Mouse (Mus musculus) kidney, embryonic 16.5 days (tissue): ENCODE data around the gene Mtfr1l. TPM values are rescaled to one million over a fixed set of nuclear protein-coding genes. Genes with fewer than 3 reads are reported as not detected.

ENCODE experiments used
- ATAC-seq: fragments of 200-750 bp; cut with Nextera tagmentation; 2 replicates; pipeline ENCODE4 v1.8.0; 2017; ENCODE audit warnings: moderate TSS enrichment; ENCODE audit not compliant: low FRiP score, low TSS enrichment
- H3K27ac ChIP-seq: fragments of 300-500 bp; sonication (generic); 2 replicates; pipeline ENCODE4 v1.5.1; 2014; ENCODE audit warnings: low read length
- H3K27me3 ChIP-seq: fragments of 300-500 bp; sonication (generic); 2 replicates; pipeline ENCODE4 v1.6.1; 2014; ENCODE audit warnings: low read length, control low read depth, mixed read lengths; ENCODE audit not compliant: insufficient read depth
- H3K36me3 ChIP-seq: fragments of 300-500 bp; sonication (generic); 2 replicates; pipeline ENCODE4 v1.6.1; 2014; ENCODE audit warnings: low read length, control low read depth, mixed read lengths; ENCODE audit not compliant: insufficient read depth
- H3K4me1 ChIP-seq: fragments of 300-500 bp; sonication (generic); 2 replicates; pipeline ENCODE4 v1.6.1; 2014; ENCODE audit warnings: low read length, control low read depth, mixed read lengths; ENCODE audit not compliant: insufficient read depth
- H3K4me2 ChIP-seq: fragments of 300-500 bp; sonication (generic); replicated peaks from 2 replicates; pipeline ENCODE4 v1.6.1; 2014; ENCODE audit warnings: low read depth, low read length
- H3K4me3 ChIP-seq: fragments of 300-500 bp; sonication (generic); 2 replicates; pipeline ENCODE4 v1.5.1; 2014; ENCODE audit warnings: mild to moderate bottlenecking, low read length
- H3K9ac ChIP-seq: fragments of 300-500 bp; sonication (generic); replicated peaks from 2 replicates; pipeline ENCODE4 v1.6.1; 2014; ENCODE audit warnings: low read length
- H3K9me3 ChIP-seq: fragments of 300-500 bp; sonication (generic); 2 replicates; pipeline ENCODE4 v1.6.1; 2016; ENCODE audit warnings: low read length, control low read depth
- WGBS: fragments of 180-500 bp; shearing (Covaris S2); extraction: QIAGEN DNeasy Blood & Tissue Kit; methylation state at CpG from one replicate; pipeline ENCODE4 v1.1.7; 2014; 5-methylcytosine and 5-hydroxymethylcytosine counted together
- polyA plus RNA-seq: library from polyadenylated mRNA; unstranded; fragments of >200 nt; fragmentation: Nextera tagmentation; extraction: Ambion mirVana; gene quantifications from 2 replicates; pipeline ENCODE4 v1.2.1, GENCODE M21; 2015

The Mtfr1l gene
- polyA plus RNA-seq, 1 experiment from 2014 or later, result 127 TPM

DNA sequence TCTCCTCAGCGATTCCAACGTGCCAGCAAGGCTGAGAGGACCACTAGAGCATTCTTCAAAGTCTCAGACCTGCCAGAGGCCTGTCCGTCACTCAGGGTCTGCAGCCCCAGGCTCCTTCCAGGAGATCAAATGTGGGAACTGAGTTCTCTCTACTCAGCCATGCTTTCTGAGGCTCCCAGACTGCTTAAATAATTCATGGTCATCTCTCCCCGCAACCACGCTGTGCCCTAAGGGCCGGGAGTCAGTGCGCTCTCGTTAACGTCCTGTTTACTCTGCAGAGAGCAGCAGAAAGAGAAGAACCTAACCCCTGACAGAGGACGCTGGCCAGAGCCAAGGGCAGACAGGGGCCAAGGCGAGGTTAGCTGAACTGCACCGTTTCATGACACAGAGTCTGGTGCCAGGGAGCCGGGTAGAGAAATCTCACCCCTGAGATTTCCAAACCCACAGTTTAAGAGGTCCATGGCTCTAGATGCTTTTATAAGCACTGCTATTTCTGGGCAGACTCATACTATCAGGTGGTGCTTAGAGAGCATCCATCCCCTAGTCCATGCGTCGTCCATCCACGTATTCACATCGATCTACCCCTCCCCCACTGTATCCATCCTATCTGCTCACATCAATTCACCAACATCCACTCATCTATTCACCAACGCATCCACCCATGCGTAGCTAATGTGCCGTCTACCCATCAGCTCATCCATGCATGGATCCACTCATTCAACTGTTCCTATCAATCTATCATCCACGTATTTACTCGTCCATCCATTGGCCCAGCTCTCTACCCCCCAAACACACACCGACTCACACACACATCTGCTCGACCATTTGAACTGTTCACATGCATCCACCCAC is 37.5 kb upstream of the Mtfr1l start:
- H3K9ac ChIP-seq, result no peak overlapping the region
- WGBS, result 67% methylated on average over 24 of the region's 24 CpGs
- no peaks in the 10 kb centered on the region for H3K4me1 ChIP-seq
- no peaks in the 10 kb centered on the region for H3K9me3 ChIP-seq
- no peak overlapping the region for H3K4me3 ChIP-seq
- no peaks in the 10 kb centered on the region for H3K27me3 ChIP-seq
- no peak overlapping the region for H3K27ac ChIP-seq
- H3K36me3 ChIP-seq, result no peaks in the 10 kb centered on the region; the same call in 1 of the 2 replicates
- H3K4me2 ChIP-seq, result no peak overlapping the region
- ATAC-seq, result no peak

DNA sequence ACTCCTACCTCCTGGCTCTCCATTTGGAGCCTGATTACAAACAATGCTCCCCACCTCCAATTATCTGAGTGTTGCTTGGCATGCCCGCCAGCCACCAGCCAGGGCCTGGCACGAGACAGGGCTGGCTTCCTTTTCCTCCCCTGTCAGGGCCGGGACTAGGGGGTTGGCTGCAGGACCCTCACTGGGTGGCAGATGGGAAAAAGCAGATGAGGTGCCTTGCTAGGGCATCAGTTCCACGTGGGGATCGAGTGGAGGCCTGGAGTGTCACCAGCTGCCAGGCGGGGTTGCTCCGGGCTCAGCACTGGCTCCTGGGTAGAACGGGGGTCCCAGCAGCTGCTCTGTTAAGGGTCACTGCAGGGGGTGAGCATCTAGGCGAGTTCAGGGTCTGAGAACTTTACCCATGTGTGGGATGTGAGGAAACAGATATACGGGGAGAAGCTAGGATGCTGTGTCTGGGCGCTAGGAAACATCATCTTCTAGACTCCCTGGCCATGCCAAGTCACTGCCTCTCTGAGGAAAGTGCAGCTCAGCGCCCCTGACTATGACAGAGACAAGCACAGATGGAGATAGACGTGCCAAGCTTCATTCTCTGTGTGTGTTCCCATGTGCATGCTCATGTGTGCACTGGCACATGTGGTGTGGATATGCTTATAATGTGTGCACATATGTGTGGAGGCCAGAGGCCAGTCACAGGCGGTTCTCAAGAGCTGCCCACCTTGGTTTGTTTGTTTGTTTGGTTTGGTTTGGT is 35.7 kb upstream of the Mtfr1l start:
- 66% methylated on average over 14 of the region's 14 CpGs for WGBS
- no peak overlapping the region for H3K9ac ChIP-seq
- H3K27ac ChIP-seq, result no peak overlapping the region
- H3K9me3 ChIP-seq, result no peaks in the 10 kb centered on the region
- H3K36me3 ChIP-seq, result no peaks in the 10 kb centered on the region; the same call in 1 of the 2 replicates
- no peaks in the 10 kb centered on the region for H3K27me3 ChIP-seq
- no peak for ATAC-seq
- H3K4me3 ChIP-seq, result no peak overlapping the region
- no peak overlapping the region for H3K4me2 ChIP-seq
- no peaks in the 10 kb centered on the region for H3K4me1 ChIP-seq

GRCm38 (mm10) chr4:134569831-134570230 is 34.6 kb upstream of the Mtfr1l start:
- H3K27ac ChIP-seq, result no peak overlapping the region
- H3K27me3 ChIP-seq, result no peaks in the 10 kb centered on the region
- H3K4me2 ChIP-seq, result no peak overlapping the region
- no peak overlapping the region for H3K4me3 ChIP-seq
- no peak for ATAC-seq
- 68% methylated on average over 8 of the region's 8 CpGs for WGBS
- H3K36me3 ChIP-seq, result peaks cover 5% of the 10 kb centered on the region; the same call in 1 of the 2 replicates
- no peaks in the 10 kb centered on the region for H3K9me3 ChIP-seq
- no peak overlapping the region for H3K9ac ChIP-seq
- H3K4me1 ChIP-seq, result no peaks in the 10 kb centered on the region

DNA sequence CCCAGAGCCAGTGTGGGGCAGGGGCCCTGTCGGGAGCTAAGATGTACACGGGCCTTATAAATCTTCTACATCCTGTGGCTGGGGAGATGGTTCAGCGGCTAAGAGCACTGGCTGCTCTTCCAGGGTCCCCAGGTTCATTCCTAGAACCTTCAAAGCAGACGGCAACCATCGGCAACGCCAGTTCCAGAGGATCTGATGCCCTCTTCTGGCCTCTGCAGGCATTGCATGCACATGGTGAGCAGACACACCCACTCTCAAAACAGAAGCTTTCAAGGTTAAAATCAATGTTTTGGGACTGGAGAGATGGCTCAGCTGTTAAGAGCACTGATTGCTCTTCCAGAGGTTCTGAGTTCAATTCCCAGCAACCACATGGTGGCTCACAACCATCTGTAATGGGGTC is 34.0 kb upstream of the Mtfr1l start:
- H3K4me1 ChIP-seq, result no peaks in the 10 kb centered on the region
- no peak overlapping the region for H3K4me2 ChIP-seq
- no peaks in the 10 kb centered on the region for H3K27me3 ChIP-seq
- H3K27ac ChIP-seq, result no peak overlapping the region
- H3K9me3 ChIP-seq, result no peaks in the 10 kb centered on the region
- no peak overlapping the region for H3K9ac ChIP-seq
- WGBS, result 66% methylated on average over 6 of the region's 6 CpGs
- peaks cover 5% of the 10 kb centered on the region; the same call in 1 of the 2 replicates for H3K36me3 ChIP-seq
- ATAC-seq, result no peak
- H3K4me3 ChIP-seq, result no peak overlapping the region

DNA sequence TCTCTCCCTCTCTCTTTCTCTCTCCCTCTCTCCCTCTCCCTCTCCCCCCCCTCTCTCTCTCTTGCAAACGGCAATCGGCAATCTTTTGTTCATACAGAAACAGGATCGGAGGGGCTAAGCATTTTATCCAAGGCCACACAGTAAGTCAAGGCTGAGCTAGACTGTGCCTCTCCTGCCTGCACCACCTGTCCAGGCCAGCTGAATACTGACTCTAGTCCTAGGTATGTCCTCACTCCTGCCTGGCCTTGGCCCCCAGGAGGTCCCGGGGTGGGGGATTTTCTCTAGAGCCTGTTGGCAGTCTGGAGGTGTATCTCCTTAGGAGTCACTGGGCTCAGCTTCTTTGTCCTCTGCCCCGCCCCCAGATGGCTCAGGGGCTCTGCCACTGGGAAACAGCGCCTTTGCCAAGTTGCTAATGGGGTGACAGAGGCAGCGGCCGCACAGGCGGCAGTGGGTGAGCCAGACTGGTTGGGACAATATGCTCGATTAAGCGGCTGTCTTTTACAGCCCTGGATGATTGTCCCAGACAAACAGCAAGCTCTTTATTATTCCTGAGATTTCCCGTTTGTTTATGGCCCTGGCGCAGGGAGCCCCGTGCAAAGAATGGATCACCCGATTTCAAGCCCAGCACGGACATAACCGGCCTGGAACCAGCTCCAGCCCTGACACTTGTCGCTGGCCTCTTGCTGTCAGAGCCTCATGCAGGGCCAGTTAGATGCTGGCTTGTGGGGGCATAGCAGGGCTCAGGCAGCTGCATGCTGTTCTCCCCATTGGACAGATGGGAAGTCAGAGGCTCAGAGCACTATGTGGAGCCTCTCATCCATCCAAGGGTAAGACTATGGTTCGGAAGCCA is 32.4 kb upstream of the Mtfr1l start:
- Histone ChIP-seq H3K4me1 (no peaks in the 10 kb centered on the region), H3K4me3 (no peak overlapping the region), H3K9me3 (no peaks in the 10 kb centered on the region), H3K9ac (no peak overlapping the region), H3K4me2 (no peak overlapping the region), H3K36me3 (peaks cover 9% of the 10 kb centered on the region; the same call in 1 of the 2 replicates), H3K27ac (no peak overlapping the region), H3K27me3 (no peaks in the 10 kb centered on the region)
- 33% methylated on average over 19 of the region's 19 CpGs for WGBS
- no peak for ATAC-seq

GRCm38 (mm10) chr4:134564093-134564492 is 28.9 kb upstream of the Mtfr1l start:
- H3K27me3 ChIP-seq, result no peaks in the 10 kb centered on the region
- ATAC-seq, result no peak
- H3K9me3 ChIP-seq, result no peaks in the 10 kb centered on the region
- no peak overlapping the region for H3K4me3 ChIP-seq
- peaks cover 9% of the 10 kb centered on the region; the same call in 1 of the 2 replicates for H3K36me3 ChIP-seq
- H3K27ac ChIP-seq, result no peak overlapping the region
- no peaks in the 10 kb centered on the region for H3K4me1 ChIP-seq
- no peak overlapping the region for H3K4me2 ChIP-seq
- WGBS, result 78% methylated on average over 6 of the region's 6 CpGs
- no peak overlapping the region for H3K9ac ChIP-seq

DNA sequence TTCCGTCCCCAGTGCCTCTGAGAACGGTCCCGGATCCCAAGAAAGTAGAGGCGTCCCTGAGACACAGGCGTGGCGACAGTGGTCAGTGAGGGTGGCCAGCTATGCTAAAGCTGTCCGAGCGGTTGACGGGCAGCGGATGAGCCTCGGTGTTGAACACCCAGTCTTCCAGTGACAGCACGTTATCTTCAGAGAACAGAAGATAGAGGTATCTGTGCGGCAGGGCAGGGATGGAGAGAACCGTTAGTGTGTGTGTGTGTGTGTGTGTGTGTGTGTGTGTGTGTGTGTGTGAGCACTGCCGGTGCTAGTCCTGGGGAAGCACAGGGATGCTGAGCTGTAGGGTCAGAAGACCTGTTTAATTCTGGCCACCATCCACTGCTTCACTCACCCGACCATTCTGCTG is 28.4 kb upstream of the Mtfr1l start:
- WGBS, result 92% methylated on average over 16 of the region's 16 CpGs
- no peak overlapping the region for H3K4me2 ChIP-seq
- peaks cover 9% of the 10 kb centered on the region; the same call in 1 of the 2 replicates for H3K36me3 ChIP-seq
- H3K4me3 ChIP-seq, result no peak overlapping the region
- H3K27ac ChIP-seq, result no peak overlapping the region
- H3K4me1 ChIP-seq, result no peaks in the 10 kb centered on the region
- H3K9ac ChIP-seq, result no peak overlapping the region
- no peaks in the 10 kb centered on the region for H3K9me3 ChIP-seq
- no peaks in the 10 kb centered on the region for H3K27me3 ChIP-seq
- no peak for ATAC-seq

DNA sequence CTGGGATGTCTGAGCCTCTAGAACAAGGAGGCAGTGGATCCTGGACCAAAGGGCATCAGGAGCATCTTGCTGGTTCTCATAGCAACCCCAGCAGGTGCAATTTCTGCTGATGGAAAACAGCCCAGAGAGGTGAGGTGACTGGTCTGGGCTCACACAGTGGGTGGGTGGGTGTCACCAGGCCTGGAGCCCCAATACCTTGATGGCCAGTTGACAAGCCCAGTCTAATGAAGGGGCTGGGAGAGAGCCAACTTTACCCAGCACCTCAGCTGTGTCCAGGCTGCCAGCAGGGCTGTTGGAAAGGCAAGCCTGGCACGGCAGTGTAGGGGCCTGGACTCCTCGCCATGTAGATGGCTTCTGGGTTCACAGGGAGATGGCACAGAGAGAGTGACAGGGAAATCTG is 26.8 kb upstream of the Mtfr1l start:
- H3K4me1 ChIP-seq, result peaks cover 5% of the 10 kb centered on the region; the same call in 1 of the 2 replicates
- 92% methylated on average over 2 of the region's 2 CpGs for WGBS
- H3K36me3 ChIP-seq, result peaks cover 9% of the 10 kb centered on the region; the same call in 1 of the 2 replicates
- no peak overlapping the region for H3K27ac ChIP-seq
- H3K4me2 ChIP-seq, result no peak overlapping the region
- H3K9ac ChIP-seq, result no peak overlapping the region
- no peak overlapping the region for H3K4me3 ChIP-seq
- no peaks in the 10 kb centered on the region for H3K9me3 ChIP-seq
- ATAC-seq, result no peak
- no peaks in the 10 kb centered on the region for H3K27me3 ChIP-seq

DNA sequence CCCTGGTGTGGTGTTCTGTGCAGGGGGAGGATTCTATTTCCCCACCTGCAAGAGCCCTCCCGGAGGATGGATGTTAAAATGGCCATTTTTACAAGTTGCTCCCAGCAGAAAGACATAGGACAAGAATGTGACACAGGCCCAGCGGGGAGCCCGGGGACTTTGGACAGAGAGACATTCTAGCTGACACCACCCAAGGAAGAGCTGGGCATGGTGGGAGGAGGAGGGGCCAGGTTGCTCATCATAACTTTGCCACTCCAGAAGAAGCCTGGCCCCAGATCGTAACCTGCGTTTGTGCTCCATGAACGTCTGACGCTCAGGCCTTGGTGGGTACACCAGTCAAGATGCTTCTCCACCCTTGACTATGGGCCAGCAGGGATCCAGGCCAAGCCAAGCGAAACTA is 25.5 kb upstream of the Mtfr1l start:
- H3K4me2 ChIP-seq, result no peak overlapping the region
- H3K9me3 ChIP-seq, result no peaks in the 10 kb centered on the region
- peaks cover 9% of the 10 kb centered on the region; the same call in 1 of the 2 replicates for H3K36me3 ChIP-seq
- no peak for ATAC-seq
- H3K27me3 ChIP-seq, result no peaks in the 10 kb centered on the region
- WGBS, result 90% methylated on average over 8 of the region's 8 CpGs
- H3K9ac ChIP-seq, result no peak overlapping the region
- H3K4me3 ChIP-seq, result no peak overlapping the region
- peaks cover 5% of the 10 kb centered on the region; the same call in 1 of the 2 replicates for H3K4me1 ChIP-seq
- H3K27ac ChIP-seq, result no peak overlapping the region
